In the genomic region with DNA sequence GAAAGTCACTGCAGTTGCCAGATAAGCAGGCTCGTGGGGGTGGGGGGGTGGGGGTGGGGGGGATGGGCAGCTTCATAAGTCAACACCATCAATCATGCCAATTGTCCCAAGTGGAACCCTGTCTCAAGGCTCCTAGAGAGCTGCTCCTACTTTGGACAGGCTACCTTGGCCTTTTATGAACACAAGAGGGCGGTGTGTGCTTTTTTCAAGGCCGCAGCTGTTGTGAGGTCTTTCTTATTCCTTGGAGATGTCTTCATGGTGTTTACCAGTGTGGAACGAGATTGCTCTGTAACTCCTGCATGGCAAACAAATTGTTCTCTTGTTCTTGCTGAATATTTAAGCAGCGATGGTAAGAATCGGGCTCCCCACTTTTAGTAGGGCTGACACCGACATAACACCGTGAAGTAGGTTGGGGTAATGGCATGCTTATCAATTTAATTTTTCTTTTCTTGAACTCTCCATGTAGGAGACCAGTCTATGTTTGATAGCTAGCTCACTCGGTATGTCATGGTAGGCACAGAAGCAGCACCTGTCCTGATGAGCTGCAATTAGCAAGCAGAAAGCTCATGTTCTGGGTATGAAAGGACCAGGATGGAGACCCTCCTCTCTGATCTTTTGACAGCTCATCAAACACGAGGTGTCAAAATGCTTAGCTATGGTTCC, we compare ENCODE assay signal across 10 mouse cellular contexts.
DNase-seq lines count a peak whose midpoint lies in the region; ATAC-seq lines count a peak whose summit lies in the region.
"Had no signal": no experiment of that assay in that cellular context is flagged by ENCODE, and none has a peak within 500 bp of the region (broad histone marks: within the 10 kb centered on the region; RNA-seq: fewer than 3 reads in every experiment).

No protein-coding gene starts in this region.

- no peak overlapping the region for H3K4me3 ChIP-seq in forebrain, embryonic 15.5 days
- no peak overlapping the region for H3K4me3 ChIP-seq in limb, embryonic 11.5 days (ENCODE audit: low read depth, low read length)
- H3K4me3 ChIP-seq in neural tube, embryonic 13.5 days = no peak overlapping the region
- H3K4me3 ChIP-seq: erythroblast, embryonic 14.5 days; megakaryocyte, embryonic 14.5 days had no signal

- 37% methylated on average over 10 of the region's 10 CpGs for WGBS in forebrain, embryonic 15.5 days
- WGBS in limb, embryonic 11.5 days = 59% methylated on average over 10 of the region's 10 CpGs
- 36% methylated on average over 10 of the region's 10 CpGs for WGBS in neural tube, embryonic 13.5 days

- H3K36me3 ChIP-seq in forebrain, embryonic 15.5 days = no peaks in the 10 kb centered on the region
- no peaks in the 10 kb centered on the region for H3K36me3 ChIP-seq in limb, embryonic 11.5 days (ENCODE audit: control insufficient read depth, insufficient read depth, low read length)
- no peaks in the 10 kb centered on the region for H3K36me3 ChIP-seq in neural tube, embryonic 13.5 days

- H3K4me2 ChIP-seq in forebrain, embryonic 15.5 days (replicated peaks) = no peak overlapping the region
- no peak overlapping the region for H3K4me2 ChIP-seq in limb, embryonic 11.5 days (ENCODE audit: low read depth, severe bottlenecking)
- H3K4me2 ChIP-seq in neural tube, embryonic 13.5 days = no peak overlapping the region

- no peak overlapping the region for H3K9ac ChIP-seq in forebrain, embryonic 15.5 days (replicated peaks)
- H3K9ac ChIP-seq in limb, embryonic 11.5 days (ENCODE audit: low read length) = no peak overlapping the region
- H3K9ac ChIP-seq in neural tube, embryonic 13.5 days = no peak overlapping the region

- H3K9me3 ChIP-seq in forebrain, embryonic 15.5 days = no peaks in the 10 kb centered on the region
- H3K9me3 ChIP-seq in limb, embryonic 11.5 days (ENCODE audit: control insufficient read depth, low read length) = no peaks in the 10 kb centered on the region
- no peaks in the 10 kb centered on the region for H3K9me3 ChIP-seq in neural tube, embryonic 13.5 days
- H3K9me3 ChIP-seq: megakaryocyte, embryonic 14.5 days had no signal

- peak; percentile 60 to 66 for DNase-seq in adrenal gland, adult (ENCODE audit: inconsistent age in 2 of 2, low spot score in 1 of 2)
- DNase-seq in adrenal gland, postnatal 4 days (ENCODE audit: low spot score in 2 of 2) = no peak
- peak; percentile 49 for DNase-seq in adrenal gland, postnatal 14 days
- peak; percentile 22 for DNase-seq in kidney, adult 9 months
- peak; percentile 58 for DNase-seq in limb, embryonic 11.5 days (ENCODE audit: low spot score)

- peak; percentile 84 for ATAC-seq in forebrain, embryonic 15.5 days (replicated peaks)
- no peak for ATAC-seq in limb, embryonic 11.5 days (ENCODE audit: insufficient number of reproducible peaks, low FRiP score, low TSS enrichment, low read depth)
- peak; percentile 81 for ATAC-seq in neural tube, embryonic 13.5 days (ENCODE audit: low read depth)
- no peak for ATAC-seq in erythroblast, adult 5-6 weeks (replicated peaks; ENCODE audit: low FRiP score, poor library complexity, severe bottlenecking)

- no peak overlapping the region for H3K27ac ChIP-seq in forebrain, embryonic 15.5 days (replicated peaks)
- no peak overlapping the region for H3K27ac ChIP-seq in limb, embryonic 11.5 days (replicated peaks; ENCODE audit: low read depth, low read length)
- peak overlapping the region; percentile 54; the same call in 1 of the 2 replicates for H3K27ac ChIP-seq in neural tube, embryonic 13.5 days (replicated peaks)

- H3K27me3 ChIP-seq in forebrain, embryonic 15.5 days = no peaks in the 10 kb centered on the region
- no peaks in the 10 kb centered on the region for H3K27me3 ChIP-seq in limb, embryonic 11.5 days (ENCODE audit: control insufficient read depth, insufficient read depth, low read length)
- H3K27me3 ChIP-seq in neural tube, embryonic 13.5 days = peaks cover 7% of the 10 kb centered on the region
- H3K27me3 ChIP-seq: megakaryocyte, embryonic 14.5 days had no signal

- H3K4me1 ChIP-seq in forebrain, embryonic 15.5 days = no peaks in the 10 kb centered on the region
- no peaks in the 10 kb centered on the region for H3K4me1 ChIP-seq in limb, embryonic 11.5 days (ENCODE audit: control insufficient read depth, insufficient read depth, low read length)
- H3K4me1 ChIP-seq in neural tube, embryonic 13.5 days (replicated peaks) = peaks cover 9% of the 10 kb centered on the region
- H3K4me1 ChIP-seq: megakaryocyte, embryonic 14.5 days had no signal

Comparison
In these comparisons a context has a peak if more than half of its experiments do, and no peak if none do; other contexts are left out.
1. DNase-seq: peak in adrenal gland, adult (2 of 2), adrenal gland, postnatal 14 days (single experiment), kidney, adult 9 months (single experiment) and limb, embryonic 11.5 days (single experiment); none in adrenal gland, postnatal 4 days (0 of 2).
2. ATAC-seq: peak in forebrain, embryonic 15.5 days (single experiment) and neural tube, embryonic 13.5 days (single experiment); none in limb, embryonic 11.5 days (single experiment) and erythroblast, adult 5-6 weeks (single experiment).